Mouse (Mus musculus): ENCODE data around the gene Fam25c. TPM values are rescaled to one million over a fixed set of nuclear protein-coding genes. Genes with fewer than 3 reads are reported as not detected.

The Fam25c gene
- total and polyA plus RNA-seq, 2 experiments from 2014 or later, result not detected

GRCm38 (mm10) chr14:34353326-34353725 is 1.9 kb downstream of the Fam25c start:
- no peak overlapping the region for H3K4me3 ChIP-seq (ENCODE audit: low read depth, low read length)
- no peaks in the 10 kb centered on the region for H3K9me3 ChIP-seq (ENCODE audit: low read length)
- H3K27ac ChIP-seq (ENCODE audit: low read depth, low read length), result no peak overlapping the region
- H3K9ac ChIP-seq (replicated peaks; ENCODE audit: low read length, poor library complexity, severe bottlenecking), result no peak overlapping the region
- H3K4me2 ChIP-seq (ENCODE audit: low read depth, low read length, poor library complexity, severe bottlenecking), result no peak overlapping the region
- ATAC-seq (ENCODE audit: low FRiP score) (no peak), DNase-seq (ENCODE audit: low spot score) (no peak)
- WGBS, result 86% methylated on average over 3 of the region's 3 CpGs
- no peaks in the 10 kb centered on the region for H3K4me1 ChIP-seq (ENCODE audit: insufficient read depth, low read length)
- H3K36me3 ChIP-seq (ENCODE audit: insufficient read depth, low read length), result no peaks in the 10 kb centered on the region
- H3K27me3 ChIP-seq (ENCODE audit: insufficient read depth, low read length), result no peaks in the 10 kb centered on the region
- TF ChIP-seq CTCF (IDR thresholded peaks at IDR 0.05), result no peak

GRCm38 (mm10) chr14:34352523-34352922 is 2.7 kb downstream of the Fam25c start:
- ATAC-seq (ENCODE audit: low FRiP score), result no peak
- no peaks in the 10 kb centered on the region for H3K27me3 ChIP-seq (ENCODE audit: insufficient read depth, low read length)
- 67% methylated on average over 6 of the region's 6 CpGs for WGBS
- no peak for DNase-seq (ENCODE audit: low spot score)
- H3K9me3 ChIP-seq (ENCODE audit: low read length), result no peaks in the 10 kb centered on the region
- TF ChIP-seq CTCF (IDR thresholded peaks at IDR 0.05), result no peak
- no peaks in the 10 kb centered on the region for H3K36me3 ChIP-seq (ENCODE audit: insufficient read depth, low read length)
- H3K4me2 ChIP-seq (ENCODE audit: low read depth, low read length, poor library complexity, severe bottlenecking), result no peak overlapping the region
- no peak overlapping the region for H3K9ac ChIP-seq (replicated peaks; ENCODE audit: low read length, poor library complexity, severe bottlenecking)
- no peaks in the 10 kb centered on the region for H3K4me1 ChIP-seq (ENCODE audit: insufficient read depth, low read length)
- no peak overlapping the region for H3K27ac ChIP-seq (ENCODE audit: low read depth, low read length)
- H3K4me3 ChIP-seq (ENCODE audit: low read depth, low read length), result no peak overlapping the region

GRCm38 (mm10) chr14:34351660-34352059 is 3.6 kb downstream of the Fam25c start:
- TF ChIP-seq CTCF (IDR thresholded peaks at IDR 0.05), result no peak

GRCm38 (mm10) chr14:34349007-34349406 is 6.2 kb downstream of the Fam25c start:
- DNase-seq (ENCODE audit: low spot score) (no peak), ATAC-seq (ENCODE audit: low FRiP score) (no peak)
- no peak overlapping the region for H3K4me3 ChIP-seq (ENCODE audit: low read depth, low read length)
- no peaks in the 10 kb centered on the region for H3K9me3 ChIP-seq (ENCODE audit: low read length)
- peaks cover 3% of the 10 kb centered on the region; the same call in 1 of the 2 replicates for H3K36me3 ChIP-seq (ENCODE audit: insufficient read depth, low read length)
- H3K27ac ChIP-seq (ENCODE audit: low read depth, low read length), result no peak overlapping the region
- WGBS, result 88% methylated on average over 8 of the region's 8 CpGs
- H3K4me1 ChIP-seq (ENCODE audit: insufficient read depth, low read length), result no peaks in the 10 kb centered on the region
- H3K27me3 ChIP-seq (ENCODE audit: insufficient read depth, low read length), result no peaks in the 10 kb centered on the region
- no peak overlapping the region for H3K9ac ChIP-seq (replicated peaks; ENCODE audit: low read length, poor library complexity, severe bottlenecking)
- no peak for TF ChIP-seq CTCF (IDR thresholded peaks at IDR 0.05)
- no peak overlapping the region for H3K4me2 ChIP-seq (ENCODE audit: low read depth, low read length, poor library complexity, severe bottlenecking)

More at GRCm38 (mm10) chr14:34351660-34352059, 3.6 kb downstream of the Fam25c start:
- H3K27me3 ChIP-seq (ENCODE audit: insufficient read depth, low read length), result no peaks in the 10 kb centered on the region
- H3K36me3 ChIP-seq (ENCODE audit: insufficient read depth, low read length), result no peaks in the 10 kb centered on the region
- DNase-seq (ENCODE audit: low spot score) (no peak), ATAC-seq (ENCODE audit: low FRiP score) (no peak)
- H3K9me3 ChIP-seq (ENCODE audit: low read length), result no peaks in the 10 kb centered on the region
- 80% methylated on average over 3 of the region's 3 CpGs for WGBS
- H3K4me1 ChIP-seq (ENCODE audit: insufficient read depth, low read length), result no peaks in the 10 kb centered on the region
- no peak overlapping the region for H3K4me3 ChIP-seq (ENCODE audit: low read depth, low read length)
- H3K9ac ChIP-seq (replicated peaks; ENCODE audit: low read length, poor library complexity, severe bottlenecking), result no peak overlapping the region
- H3K27ac ChIP-seq (ENCODE audit: low read depth, low read length), result no peak overlapping the region
- H3K4me2 ChIP-seq (ENCODE audit: low read depth, low read length, poor library complexity, severe bottlenecking), result no peak overlapping the region

- peaks cover 6% of the 10 kb centered on the region for H3K36me3 ChIP-seq (ENCODE audit: insufficient read depth, low read length)
- no peaks in the 10 kb centered on the region for H3K27me3 ChIP-seq (ENCODE audit: insufficient read depth, low read length)
- no peak overlapping the region for H3K4me3 ChIP-seq (ENCODE audit: low read depth, low read length)
- ATAC-seq (ENCODE audit: low FRiP score), result no peak
- no peak overlapping the region for H3K9ac ChIP-seq (replicated peaks; ENCODE audit: low read length, poor library complexity, severe bottlenecking)
- no peak for DNase-seq (ENCODE audit: low spot score)
- WGBS, result 77% methylated on average over 7 of the region's 7 CpGs
- H3K4me1 ChIP-seq (ENCODE audit: insufficient read depth, low read length), result no peaks in the 10 kb centered on the region
- H3K27ac ChIP-seq (ENCODE audit: low read depth, low read length), result no peak overlapping the region
- no peak for TF ChIP-seq CTCF (IDR thresholded peaks at IDR 0.05)
- H3K4me2 ChIP-seq (ENCODE audit: low read depth, low read length, poor library complexity, severe bottlenecking), result no peak overlapping the region
- no peaks in the 10 kb centered on the region for H3K9me3 ChIP-seq (ENCODE audit: low read length)
These were observed 6.9 kb downstream of the Fam25c start for GRCm38 (mm10) chr14:34348301-34348700.

- ATAC-seq (ENCODE audit: low FRiP score), result no peak
These were observed 8.1 kb downstream of the Fam25c start for GRCm38 (mm10) chr14:34347084-34347483.

More at GRCm38 (mm10) chr14:34347084-34347483, 8.1 kb downstream of the Fam25c start:
- Histone ChIP-seq H3K4me2 (ENCODE audit: low read depth, low read length, poor library complexity, severe bottlenecking) (no peak overlapping the region), H3K9ac (replicated peaks; ENCODE audit: low read length, poor library complexity, severe bottlenecking) (no peak overlapping the region), H3K36me3 (ENCODE audit: insufficient read depth, low read length) (peaks cover 17% of the 10 kb centered on the region), H3K27ac (ENCODE audit: low read depth, low read length) (no peak overlapping the region), H3K4me3 (ENCODE audit: low read depth, low read length) (no peak overlapping the region), H3K27me3 (ENCODE audit: insufficient read depth, low read length) (no peaks in the 10 kb centered on the region), H3K9me3 (ENCODE audit: low read length) (no peaks in the 10 kb centered on the region), H3K4me1 (ENCODE audit: insufficient read depth, low read length) (no peaks in the 10 kb centered on the region)
- WGBS, result 97% methylated on average over 5 of the region's 5 CpGs
- DNase-seq (ENCODE audit: low spot score), result no peak
- TF ChIP-seq CTCF (IDR thresholded peaks at IDR 0.05), result no peak
